Mouse (Mus musculus): Measurements from ENCODE around the gene Vps16. TPM values are rescaled to one million over a fixed set of nuclear protein-coding genes. Genes with fewer than 3 reads are reported as not detected.

The Vps16 gene
- polyA plus RNA-seq, 1 experiment from 2014 or later: 117 TPM

DNA sequence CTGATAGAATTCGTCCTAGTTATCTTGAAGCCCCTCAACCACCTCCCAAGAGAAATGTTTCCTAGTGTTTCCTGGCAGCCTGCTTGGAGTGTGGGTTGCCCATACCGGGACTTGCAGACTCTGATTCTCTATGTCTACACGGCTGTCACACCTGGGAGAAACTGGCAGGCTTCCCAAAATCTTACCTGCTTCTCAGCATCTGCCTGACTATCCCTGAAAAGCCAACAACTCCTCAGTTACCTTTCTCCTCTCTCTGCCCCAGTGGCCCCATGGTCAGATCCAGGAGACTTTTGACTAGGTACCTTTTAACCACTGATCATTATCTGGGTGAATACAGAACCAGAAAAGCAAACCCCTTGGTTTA, 27.6 kb downstream of the Vps16 start:
- Histone ChIP-seq H3K4me1 (peaks cover 41% of the 10 kb centered on the region), H3K36me3 (no peaks in the 10 kb centered on the region), H3K27me3 (ENCODE audit: low read depth, poor library complexity, severe bottlenecking) (peaks cover 27% of the 10 kb centered on the region), H3K27ac (replicated peaks) (no peak overlapping the region), H3K9me3 (replicated peaks) (no peaks in the 10 kb centered on the region), H3K4me3 (peak overlapping the region; percentile 96)
- 75% methylated on average over 3 of the region's 3 CpGs for WGBS
- no peak for DNase-seq (ENCODE audit: low spot score)

- Histone ChIP-seq H3K4me3 (no peak overlapping the region), H3K27me3 (ENCODE audit: low read depth, poor library complexity, severe bottlenecking) (peaks cover 23% of the 10 kb centered on the region), H3K4me1 (peaks cover 41% of the 10 kb centered on the region), H3K36me3 (no peaks in the 10 kb centered on the region), H3K27ac (replicated peaks) (no peak overlapping the region), H3K9me3 (replicated peaks) (no peaks in the 10 kb centered on the region)
- DNase-seq (ENCODE audit: low spot score): no peak
- 54% methylated on average over 2 of the region's 2 CpGs for WGBS
Observed at GRCm38 (mm10) chr2:130452266-130452665, 28.1 kb downstream of the Vps16 start.

- DNase-seq (ENCODE audit: low spot score): no peak
- H3K27ac ChIP-seq (replicated peaks): no peak overlapping the region
- H3K36me3 ChIP-seq: no peaks in the 10 kb centered on the region
- H3K4me3 ChIP-seq: no peak overlapping the region
- H3K4me1 ChIP-seq: peaks cover 41% of the 10 kb centered on the region
- H3K9me3 ChIP-seq (replicated peaks): no peaks in the 10 kb centered on the region
- H3K27me3 ChIP-seq (ENCODE audit: low read depth, poor library complexity, severe bottlenecking): peaks cover 11% of the 10 kb centered on the region
- WGBS: 76% methylated on average over 6 of the region's 6 CpGs
Observed at GRCm38 (mm10) chr2:130453421-130453820, 29.3 kb downstream of the Vps16 start.

DNA sequence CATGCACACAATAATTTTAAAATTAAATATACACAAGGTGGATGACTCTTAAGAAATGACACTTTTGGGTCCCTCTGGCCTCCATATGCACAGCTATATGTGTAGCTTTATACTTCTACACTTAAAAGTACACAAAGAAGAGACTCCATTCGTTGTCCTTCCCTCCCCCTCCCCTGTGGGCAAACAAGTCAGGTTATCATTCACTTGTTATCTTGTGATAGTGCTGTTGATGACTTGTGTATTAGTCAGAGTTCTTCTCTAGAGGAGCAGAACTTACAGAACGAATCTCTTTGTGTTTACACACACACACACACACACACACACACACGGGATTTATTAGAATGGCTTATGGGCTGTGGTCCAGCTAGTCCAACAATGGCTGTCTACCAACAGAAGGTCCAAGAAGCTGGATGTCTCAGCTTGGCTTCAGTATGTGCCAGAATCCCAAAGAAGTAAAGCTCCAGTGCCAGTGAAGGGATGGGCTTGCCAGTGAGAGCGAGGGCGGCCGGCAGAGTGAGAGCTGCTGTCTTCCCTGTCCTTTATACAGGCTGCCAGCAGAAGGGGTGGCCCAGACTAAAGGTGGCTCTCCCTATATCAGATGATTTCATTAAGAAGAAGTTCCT, 30.7 kb downstream of the Vps16 start:
- H3K27me3 ChIP-seq (ENCODE audit: low read depth, poor library complexity, severe bottlenecking): no peaks in the 10 kb centered on the region
- no peak overlapping the region for H3K27ac ChIP-seq (replicated peaks)
- peaks cover 31% of the 10 kb centered on the region for H3K4me1 ChIP-seq
- no peak for DNase-seq (ENCODE audit: low spot score)
- no peak overlapping the region for H3K4me3 ChIP-seq
- 88% methylated on average over 6 of the region's 6 CpGs for WGBS
- no peaks in the 10 kb centered on the region for H3K9me3 ChIP-seq (replicated peaks)
- no peaks in the 10 kb centered on the region for H3K36me3 ChIP-seq

DNA sequence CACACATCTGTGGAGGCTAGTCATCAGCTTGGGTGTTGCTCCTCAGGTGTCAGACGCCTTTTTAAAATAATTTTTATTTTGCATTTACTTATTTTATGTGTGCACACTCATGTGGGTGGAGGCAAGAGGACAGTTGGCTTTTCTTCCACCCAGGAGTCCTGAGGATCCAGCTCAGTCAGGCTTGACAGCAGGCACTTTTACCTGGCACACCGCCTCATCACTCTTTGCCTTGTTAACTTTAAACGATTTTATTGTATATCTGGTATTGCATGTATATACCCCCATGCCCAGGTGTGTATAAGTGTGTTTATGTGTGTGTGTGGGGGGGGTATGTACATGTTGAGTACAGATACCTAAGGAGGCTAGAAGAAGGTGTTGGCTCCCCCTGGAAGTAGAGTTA, 33.7 kb downstream of the Vps16 start:
- no peak overlapping the region for H3K27ac ChIP-seq (replicated peaks)
- H3K4me3 ChIP-seq: no peak overlapping the region
- H3K27me3 ChIP-seq (ENCODE audit: low read depth, poor library complexity, severe bottlenecking): no peaks in the 10 kb centered on the region
- H3K36me3 ChIP-seq: no peaks in the 10 kb centered on the region; the same call in 1 of the 2 replicates
- H3K4me1 ChIP-seq: peaks cover 5% of the 10 kb centered on the region; the same call in 1 of the 2 replicates
- no peak for DNase-seq (ENCODE audit: low spot score)
- H3K9me3 ChIP-seq (replicated peaks): no peaks in the 10 kb centered on the region
- 91% methylated on average over 3 of the region's 3 CpGs for WGBS

DNA sequence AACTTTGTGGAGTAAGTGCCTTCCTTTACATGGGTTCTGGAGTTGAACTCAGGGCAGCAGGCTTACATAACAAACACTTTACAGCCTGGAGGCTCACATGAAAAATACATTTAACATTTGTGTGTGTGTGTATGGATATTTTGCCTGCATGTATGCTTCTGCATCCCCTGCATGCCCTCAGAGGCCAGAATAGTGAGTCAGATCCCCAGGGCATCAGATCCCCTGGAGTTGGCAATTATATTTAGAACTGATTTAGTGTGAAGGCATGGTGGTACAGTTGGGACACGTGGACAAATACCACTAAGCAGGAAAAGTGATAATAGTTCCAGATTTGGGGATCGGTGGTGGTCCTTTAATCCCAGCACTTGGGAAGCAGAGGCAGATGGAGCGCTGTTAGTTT, 35.4 kb downstream of the Vps16 start:
- DNase-seq (ENCODE audit: low spot score): no peak
- peaks cover 6% of the 10 kb centered on the region; the same call in 1 of the 2 replicates for H3K36me3 ChIP-seq
- 90% methylated on average over 3 of the region's 3 CpGs for WGBS
- H3K27ac ChIP-seq (replicated peaks): no peak overlapping the region
- H3K9me3 ChIP-seq (replicated peaks): no peaks in the 10 kb centered on the region
- no peak overlapping the region for H3K4me3 ChIP-seq
- H3K4me1 ChIP-seq: peaks cover 5% of the 10 kb centered on the region; the same call in 1 of the 2 replicates
- no peaks in the 10 kb centered on the region for H3K27me3 ChIP-seq (ENCODE audit: low read depth, poor library complexity, severe bottlenecking)

DNA sequence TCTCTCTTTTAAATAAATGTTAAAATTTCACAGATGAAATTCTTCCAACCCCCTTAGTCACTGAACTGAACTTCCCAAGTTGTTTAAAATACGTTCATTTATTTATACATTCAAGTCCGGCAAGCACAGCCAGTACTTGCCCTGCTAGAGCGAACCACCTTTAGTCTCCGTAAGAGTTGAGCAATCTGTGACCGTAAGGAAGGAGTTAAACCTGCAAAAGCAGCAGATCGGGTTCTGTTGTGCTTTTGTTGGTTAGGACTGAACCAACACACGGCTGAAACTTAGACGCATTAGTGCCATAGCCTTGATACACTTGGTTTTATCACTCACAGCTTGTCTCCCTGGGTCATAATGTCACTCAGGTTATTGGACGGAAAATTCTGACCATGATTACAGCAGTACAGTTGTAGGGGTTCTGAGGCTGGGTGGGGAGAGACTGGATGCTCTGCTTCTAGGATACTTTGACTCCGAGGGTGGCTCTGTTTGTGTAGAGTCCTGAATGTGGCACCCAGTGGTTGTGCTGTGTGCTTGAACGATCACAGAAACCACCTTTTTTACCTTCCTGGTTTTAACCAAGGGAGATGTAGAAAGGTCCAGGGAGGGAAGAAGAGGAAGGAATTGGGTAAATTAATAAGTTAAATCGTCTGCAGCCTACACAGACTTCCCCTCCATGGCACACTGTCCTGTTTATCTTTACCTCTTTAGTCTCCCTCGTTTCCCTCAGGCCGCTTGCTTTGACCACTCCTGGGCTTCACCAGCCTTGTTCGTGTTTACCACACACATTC, 37.3 kb downstream of the Vps16 start:
- H3K27me3 ChIP-seq (ENCODE audit: low read depth, poor library complexity, severe bottlenecking): no peaks in the 10 kb centered on the region
- H3K27ac ChIP-seq (replicated peaks): no peak overlapping the region
- H3K4me1 ChIP-seq: no peaks in the 10 kb centered on the region
- no peak overlapping the region for H3K4me3 ChIP-seq
- peaks cover 6% of the 10 kb centered on the region; the same call in 1 of the 2 replicates for H3K36me3 ChIP-seq
- 87% methylated on average over 15 of the region's 15 CpGs for WGBS
- no peaks in the 10 kb centered on the region for H3K9me3 ChIP-seq (replicated peaks)
- DNase-seq (ENCODE audit: low spot score): no peak

- DNase-seq (ENCODE audit: low spot score): no peak
- H3K36me3 ChIP-seq: peaks cover 6% of the 10 kb centered on the region; the same call in 1 of the 2 replicates
- H3K27ac ChIP-seq (replicated peaks): no peak overlapping the region
- no peaks in the 10 kb centered on the region for H3K27me3 ChIP-seq (ENCODE audit: low read depth, poor library complexity, severe bottlenecking)
- peaks cover 23% of the 10 kb centered on the region for H3K4me1 ChIP-seq
- H3K4me3 ChIP-seq: no peak overlapping the region
- 91% methylated on average over 1 of the region's 1 CpGs for WGBS
- H3K9me3 ChIP-seq (replicated peaks): no peaks in the 10 kb centered on the region
Observed at GRCm38 (mm10) chr2:130466438-130466837, 42.3 kb downstream of the Vps16 start.

DNA sequence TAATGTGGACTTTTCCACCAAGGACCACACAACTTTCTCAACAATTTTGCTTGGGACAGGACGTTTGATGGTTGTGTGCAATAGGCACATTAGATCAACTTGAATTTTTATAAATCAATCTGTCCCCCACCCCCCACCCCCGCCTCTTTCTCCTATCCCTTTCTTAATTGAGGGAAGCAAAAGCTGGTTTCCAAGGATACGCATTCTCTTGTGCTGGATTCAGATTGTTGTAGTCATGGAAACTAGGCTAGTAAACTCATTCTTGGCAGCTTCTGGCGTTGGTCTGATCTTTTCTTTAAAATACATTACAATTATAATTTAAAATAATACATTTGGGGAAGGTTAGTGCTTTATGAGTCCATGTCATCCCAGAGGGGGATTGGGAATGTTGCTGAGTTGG, 45.2 kb downstream of the Vps16 start:
- 37% methylated on average over 4 of the region's 4 CpGs for WGBS
- peaks cover 23% of the 10 kb centered on the region for H3K4me1 ChIP-seq
- peak overlapping the region; percentile 16; the same call in 1 of the 2 replicates for H3K4me3 ChIP-seq
- DNase-seq (ENCODE audit: low spot score): no peak
- H3K36me3 ChIP-seq: no peaks in the 10 kb centered on the region
- H3K27ac ChIP-seq (replicated peaks): no peak overlapping the region
- H3K9me3 ChIP-seq (replicated peaks): no peaks in the 10 kb centered on the region
- no peaks in the 10 kb centered on the region for H3K27me3 ChIP-seq (ENCODE audit: low read depth, poor library complexity, severe bottlenecking)

- peak overlapping the region; percentile 29; the same call in 1 of the 2 replicates for H3K27ac ChIP-seq (replicated peaks)
- peaks cover 23% of the 10 kb centered on the region for H3K4me1 ChIP-seq
- no peaks in the 10 kb centered on the region for H3K36me3 ChIP-seq
- no peaks in the 10 kb centered on the region for H3K9me3 ChIP-seq (replicated peaks)
- no peak for DNase-seq (ENCODE audit: low spot score)
- H3K27me3 ChIP-seq (ENCODE audit: low read depth, poor library complexity, severe bottlenecking): no peaks in the 10 kb centered on the region
- 82% methylated on average over 2 of the region's 2 CpGs for WGBS
- no peak overlapping the region for H3K4me3 ChIP-seq
Observed at GRCm38 (mm10) chr2:130469935-130470334, 45.8 kb downstream of the Vps16 start.

DNA sequence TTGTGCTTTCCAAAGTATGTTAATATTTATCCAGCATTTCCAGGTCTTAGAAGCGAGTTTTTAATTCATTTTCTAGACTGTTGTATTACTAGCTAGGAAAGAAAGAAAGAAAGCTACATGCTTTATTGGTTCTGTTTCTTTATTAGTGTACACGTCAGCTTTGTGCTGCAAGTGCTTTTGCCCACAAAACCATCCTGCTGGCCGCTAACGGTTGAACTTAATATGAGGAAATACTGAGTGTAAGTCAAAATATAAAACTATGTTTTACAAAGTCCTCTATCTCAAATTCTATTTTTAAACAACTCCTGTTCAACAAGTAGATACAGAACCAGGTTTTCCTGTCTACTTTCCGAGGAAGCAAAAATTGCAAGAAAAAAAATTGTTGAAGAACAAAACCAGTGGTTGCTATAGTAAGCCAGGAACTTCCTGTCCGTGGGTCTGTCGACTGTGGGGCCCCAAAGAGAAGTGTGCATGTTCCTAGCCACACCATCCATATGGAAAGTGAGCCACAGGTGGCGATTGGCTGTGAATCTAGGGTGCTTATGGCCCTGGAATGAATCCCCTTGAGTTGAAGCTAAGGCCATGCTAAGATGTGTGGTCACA, 48.9 kb downstream of the Vps16 start:
- Histone ChIP-seq H3K4me1 (peaks cover 26% of the 10 kb centered on the region), H3K27ac (replicated peaks) (no peak overlapping the region), H3K9me3 (replicated peaks) (no peaks in the 10 kb centered on the region; the same call in 1 of the 2 replicates), H3K4me3 (no peak overlapping the region), H3K36me3 (peaks cover 5% of the 10 kb centered on the region), H3K27me3 (ENCODE audit: low read depth, poor library complexity, severe bottlenecking) (no peaks in the 10 kb centered on the region)
- 85% methylated on average over 8 of the region's 8 CpGs for WGBS
- DNase-seq (ENCODE audit: low spot score): no peak

GRCm38 (mm10) chr2:130475764-130476163, 51.6 kb downstream of the Vps16 start:
- H3K4me1 ChIP-seq: 0 out of 2 replicates have a peak, but pooled peaks cover 3% of the 10 kb centered on the region
- H3K36me3 ChIP-seq: peaks cover 13% of the 10 kb centered on the region
- H3K4me3 ChIP-seq: no peak overlapping the region
- no peak overlapping the region for H3K27ac ChIP-seq (replicated peaks)
- H3K9me3 ChIP-seq (replicated peaks): peaks cover 13% of the 10 kb centered on the region
- H3K27me3 ChIP-seq (ENCODE audit: low read depth, poor library complexity, severe bottlenecking): no peaks in the 10 kb centered on the region
- 92% methylated on average over 11 of the region's 11 CpGs for WGBS
- DNase-seq (ENCODE audit: low spot score): no peak
